Mouse (Mus musculus) kidney, embryonic 14.5 days (tissue): ENCODE data around the gene Edf1. TPM values are rescaled to one million over a fixed set of nuclear protein-coding genes. Genes with fewer than 3 reads are reported as not detected.
A peak's percentile ranks its signal among the peaks of the same experiment; 100 is the strongest.

ENCODE experiments used
- ATAC-seq: fragments of 200-750 bp; cut with Nextera tagmentation; 2 replicates; pipeline ENCODE4 v1.8.0; 2017; ENCODE audit warnings: moderate number of reproducible peaks, mild to moderate bottlenecking, moderate TSS enrichment, moderate library complexity; ENCODE audit not compliant: low FRiP score, low TSS enrichment
- H3K27ac ChIP-seq: fragments of 300-500 bp; sonication (generic); 2 replicates; pipeline ENCODE4 v1.5.1; 2014; ENCODE audit warnings: low read depth, mild to moderate bottlenecking, low read length, moderate library complexity, mixed read lengths
- H3K27me3 ChIP-seq: fragments of 300-500 bp; sonication (generic); 2 replicates; pipeline ENCODE4 v1.6.1; 2014; ENCODE audit warnings: mild to moderate bottlenecking, low read length; ENCODE audit not compliant: control insufficient read depth, insufficient read depth
- H3K36me3 ChIP-seq: fragments of 300-500 bp; sonication (generic); 2 replicates; pipeline ENCODE4 v1.6.1; 2014; ENCODE audit warnings: low read length, mixed read lengths; ENCODE audit not compliant: control insufficient read depth, insufficient read depth
- H3K4me1 ChIP-seq: fragments of 300-500 bp; sonication (generic); 2 replicates; pipeline ENCODE4 v1.6.1; 2014; ENCODE audit warnings: low read length, mixed read lengths; ENCODE audit not compliant: control insufficient read depth, insufficient read depth
- H3K4me2 ChIP-seq: fragments of 300-500 bp; sonication (generic); replicated peaks from 2 replicates; pipeline ENCODE4 v1.6.1; 2014; ENCODE audit warnings: low read depth, mild to moderate bottlenecking, low read length
- H3K4me3 ChIP-seq: fragments of 300-500 bp; sonication (generic); 2 replicates; pipeline ENCODE4 v1.5.1; 2014; ENCODE audit warnings: mild to moderate bottlenecking, low read length
- H3K9ac ChIP-seq: fragments of 300-500 bp; sonication (generic); 2 replicates; pipeline ENCODE4 v1.6.1; 2014; ENCODE audit warnings: low read depth, mild to moderate bottlenecking, low read length, moderate library complexity
- H3K9me3 ChIP-seq: fragments of 300-500 bp; sonication (generic); 2 replicates; pipeline ENCODE4 v1.6.1; 2016; ENCODE audit warnings: low read length; ENCODE audit not compliant: control insufficient read depth
- WGBS: fragments of 180-500 bp; shearing (Covaris S2); extraction: QIAGEN DNeasy Blood & Tissue Kit; methylation state at CpG from one replicate; pipeline ENCODE4 v1.1.7; 2014; 5-methylcytosine and 5-hydroxymethylcytosine counted together
- polyA plus RNA-seq: library from polyadenylated mRNA; unstranded; fragments of >200 nt; fragmentation: Nextera tagmentation; extraction: Ambion mirVana; gene quantifications from 2 replicates; pipeline ENCODE4 v1.2.1, GENCODE M21; 2014

The Edf1 gene
- polyA plus RNA-seq, 1 experiment from 2014 or later = 314 TPM

- Histone ChIP-seq H3K4me3 (peak overlapping the region; percentile 22), H3K9ac (no peak overlapping the region), H3K9me3 (peaks cover 2% of the 10 kb centered on the region; the same call in 1 of the 2 replicates), H3K4me1 (peaks cover 45% of the 10 kb centered on the region), H3K27me3 (peaks cover 56% of the 10 kb centered on the region), H3K27ac (no peak overlapping the region), H3K4me2 (peak overlapping the region; percentile 39), H3K36me3 (peaks cover 12% of the 10 kb centered on the region)
- 6% methylated on average over 77 of the region's 77 CpGs for WGBS
- ATAC-seq = no peak
These were observed 21.4 kb downstream of the Edf1 start for GRCm38 (mm10) chr2:25578796-25579736.

GRCm38 (mm10) chr2:25579737-25580460 is 22.3 kb downstream of the Edf1 start:
- ATAC-seq = no peak
- 8% methylated on average over 27 of the region's 27 CpGs for WGBS
- Histone ChIP-seq H3K27me3 (peaks cover 56% of the 10 kb centered on the region), H3K4me1 (peaks cover 43% of the 10 kb centered on the region), H3K4me2 (peak overlapping the region; percentile 39), H3K36me3 (peaks cover 20% of the 10 kb centered on the region), H3K4me3 (peak overlapping the region; percentile 22), H3K27ac (no peak overlapping the region), H3K9me3 (peaks cover 2% of the 10 kb centered on the region; the same call in 1 of the 2 replicates), H3K9ac (no peak overlapping the region)

GRCm38 (mm10) chr2:25580621-25581101 is 23.0 kb downstream of the Edf1 start:
- Histone ChIP-seq H3K9me3 (peaks cover 2% of the 10 kb centered on the region; the same call in 1 of the 2 replicates), H3K4me3 (no peak overlapping the region), H3K4me2 (no peak overlapping the region), H3K36me3 (peaks cover 27% of the 10 kb centered on the region), H3K9ac (no peak overlapping the region), H3K27me3 (peaks cover 56% of the 10 kb centered on the region), H3K4me1 (peaks cover 39% of the 10 kb centered on the region), H3K27ac (no peak overlapping the region)
- no peak for ATAC-seq
- 50% methylated on average over 6 of the region's 6 CpGs for WGBS

GRCm38 (mm10) chr2:25581294-25581864 is 23.7 kb downstream of the Edf1 start, which contains the start of gene Ajm1:
Gene Ajm1, minus strand, starts transcription at chr2:25581757.
- 3% methylated on average over 19 of the region's 19 CpGs for WGBS
- peaks cover 48% of the 10 kb centered on the region for H3K27me3 ChIP-seq
- peaks cover 2% of the 10 kb centered on the region; the same call in 1 of the 2 replicates for H3K9me3 ChIP-seq

GRCm38 (mm10) chr2:25581901-25582301 is 24.3 kb downstream of the Edf1 start:
- Histone ChIP-seq H3K36me3 (peaks cover 39% of the 10 kb centered on the region), H3K27ac (no peak overlapping the region), H3K9ac (no peak overlapping the region), H3K4me2 (peak overlapping the region; percentile 61), H3K4me3 (no peak overlapping the region), H3K4me1 (peaks cover 37% of the 10 kb centered on the region), H3K9me3 (peaks cover 2% of the 10 kb centered on the region; the same call in 1 of the 2 replicates), H3K27me3 (peaks cover 43% of the 10 kb centered on the region)
- ATAC-seq = no peak
- WGBS = 33% methylated on average over 6 of the region's 6 CpGs

More at GRCm38 (mm10) chr2:25581294-25581864, 23.7 kb downstream of the Edf1 start, which contains the start of gene Ajm1:
- Histone ChIP-seq H3K4me2 (peak within 1 kb of the TSS; percentile 61), H3K36me3 (peaks cover 34% of the 10 kb centered on the region), H3K27ac (no peak within 1 kb of the TSS), H3K4me3 (peak within 1 kb of the TSS; percentile 32), H3K9ac (no peak within 1 kb of the TSS), H3K4me1 (peaks cover 37% of the 10 kb centered on the region)
- ATAC-seq = peak; percentile 73

- no peak for ATAC-seq
- H3K36me3 ChIP-seq = peaks cover 46% of the 10 kb centered on the region
- peaks cover 36% of the 10 kb centered on the region for H3K27me3 ChIP-seq
- H3K4me3 ChIP-seq = no peak overlapping the region
- H3K4me2 ChIP-seq = no peak overlapping the region
- H3K9me3 ChIP-seq = no peaks in the 10 kb centered on the region
- H3K9ac ChIP-seq = no peak overlapping the region
- H3K27ac ChIP-seq = no peak overlapping the region
- H3K4me1 ChIP-seq = peaks cover 31% of the 10 kb centered on the region
- WGBS = 55% methylated on average over 12 of the region's 12 CpGs
These were observed 24.9 kb downstream of the Edf1 start for GRCm38 (mm10) chr2:25582466-25583119.

- Histone ChIP-seq H3K4me3 (no peak overlapping the region), H3K9me3 (no peaks in the 10 kb centered on the region), H3K36me3 (peaks cover 51% of the 10 kb centered on the region), H3K27ac (no peak overlapping the region), H3K9ac (no peak overlapping the region), H3K27me3 (peaks cover 31% of the 10 kb centered on the region), H3K4me1 (peaks cover 26% of the 10 kb centered on the region), H3K4me2 (no peak overlapping the region)
- ATAC-seq = no peak
- WGBS = 81% methylated on average over 6 of the region's 6 CpGs
These were observed 25.5 kb downstream of the Edf1 start for GRCm38 (mm10) chr2:25583120-25583481.

GRCm38 (mm10) chr2:25583571-25583970 is 25.9 kb downstream of the Edf1 start:
- WGBS = 60% methylated on average over 4 of the region's 4 CpGs
- no peak for ATAC-seq
- Histone ChIP-seq H3K36me3 (peaks cover 55% of the 10 kb centered on the region), H3K27me3 (peaks cover 26% of the 10 kb centered on the region), H3K4me2 (no peak overlapping the region), H3K27ac (no peak overlapping the region), H3K4me1 (peaks cover 22% of the 10 kb centered on the region), H3K4me3 (no peak overlapping the region), H3K9ac (no peak overlapping the region), H3K9me3 (no peaks in the 10 kb centered on the region)
